Mouse (Mus musculus) midbrain, embryonic 15.5 days (tissue): ENCODE measurements around the gene Hs2st1. TPM values are rescaled to one million over a fixed set of nuclear protein-coding genes. Genes with fewer than 3 reads are reported as not detected.
"Not testable (repeated sequence)": the region's sequence is repeated elsewhere in the genome, so short reads cannot be mapped to it uniquely, and the experiment has no call there.

ENCODE experiments used
- ATAC-seq: fragments of 200-750 bp; cut with Nextera tagmentation; replicated peaks from 2 replicates; pipeline ENCODE4 v1.8.0; 2017; ENCODE audit warnings: moderate TSS enrichment
- H3K27ac ChIP-seq: fragments of 300-500 bp; sonication (generic); 2 replicates; pipeline ENCODE4 v1.5.1; 2015; ENCODE audit warnings: mild to moderate bottlenecking, inconsistent platforms
- H3K27me3 ChIP-seq: fragments of 300-500 bp; sonication (generic); replicated peaks from 2 replicates; pipeline ENCODE4 v1.6.1; 2015; ENCODE audit warnings: inconsistent platforms
- H3K36me3 ChIP-seq: fragments of 300-500 bp; sonication (generic); replicated peaks from 2 replicates; pipeline ENCODE4 v1.6.1; 2015; ENCODE audit warnings: inconsistent platforms
- H3K4me1 ChIP-seq: fragments of 300-500 bp; sonication (generic); 2 replicates; pipeline ENCODE4 v1.6.1; 2015; ENCODE audit warnings: inconsistent platforms
- H3K4me2 ChIP-seq: fragments of 300-500 bp; sonication (generic); 2 replicates; pipeline ENCODE4 v1.6.1; 2015; ENCODE audit warnings: inconsistent platforms, mild to moderate bottlenecking, moderate library complexity
- H3K4me3 ChIP-seq: fragments of 300-500 bp; sonication (generic); 2 replicates; pipeline ENCODE4 v1.5.1; 2015; ENCODE audit warnings: mild to moderate bottlenecking, inconsistent platforms
- H3K9ac ChIP-seq: fragments of 300-500 bp; sonication (generic); 2 replicates; pipeline ENCODE4 v1.6.1; 2015; ENCODE audit warnings: mild to moderate bottlenecking, inconsistent platforms
- H3K9me3 ChIP-seq: fragments of 300-500 bp; sonication (generic); 2 replicates; pipeline ENCODE4 v1.6.1; 2016; ENCODE audit warnings: inconsistent platforms
- WGBS: fragments of 180-500 bp; shearing (Covaris S2); methylation state at CpG from one replicate; pipeline ENCODE4 v1.1.7; 2015; ENCODE audit warnings: mixed read lengths; 5-methylcytosine and 5-hydroxymethylcytosine counted together
- polyA plus RNA-seq: library from polyadenylated mRNA; unstranded; fragments of >200 nt; fragmentation: Nextera tagmentation; extraction: Ambion mirVana; gene quantifications from 2 replicates; pipeline ENCODE4 v1.2.1, GENCODE M21; 2015

Hs2st1 gene
- polyA plus RNA-seq: 15.6 and 17.1 TPM in 2 replicates

DNA sequence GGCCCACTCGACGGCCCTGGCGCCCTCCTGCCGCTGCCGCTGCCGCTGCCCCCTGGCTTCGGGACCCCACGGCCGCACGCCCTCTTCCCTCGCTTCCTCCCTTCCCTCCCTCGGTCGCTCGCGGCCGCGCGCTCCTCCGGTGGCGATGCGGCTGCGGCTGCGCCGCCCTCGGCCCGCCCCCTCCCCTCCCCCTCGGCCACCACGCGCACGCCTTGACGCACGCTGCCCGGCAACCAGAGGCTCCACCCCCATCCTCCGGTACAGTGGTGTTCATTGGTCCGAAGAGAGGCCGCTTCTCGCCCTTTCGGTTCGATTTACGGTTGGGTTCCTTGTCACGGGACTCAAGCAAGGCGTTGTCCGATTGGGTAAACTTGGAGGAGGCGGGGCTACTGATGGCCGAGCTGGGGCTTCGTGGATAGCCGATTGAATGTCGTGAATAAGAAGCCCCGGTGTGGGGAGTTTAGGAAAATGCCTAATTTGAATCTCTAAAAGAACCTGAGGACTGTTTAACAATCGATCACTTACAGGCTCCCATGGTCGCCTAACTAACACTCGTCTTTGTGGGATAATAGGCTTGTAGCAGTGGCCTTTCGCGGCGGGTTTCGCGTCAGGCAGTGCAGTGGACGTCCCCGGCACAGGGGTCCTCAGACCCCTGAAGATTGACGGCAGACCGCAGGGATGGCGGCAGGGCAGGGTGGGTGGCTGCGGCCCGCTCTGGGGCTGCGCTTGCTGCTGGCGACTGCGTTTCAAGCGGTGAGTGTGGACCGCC, at the start of gene Hs2st1, which contains the start of gene Selenof:
Hs2st1 (minus strand) TSS at position 135 of the 769 bp plus-strand sequence.
Selenof (plus strand) TSS at position 258 of the 769 bp plus-strand sequence.
- Histone ChIP-seq H3K36me3 (no peaks in the 10 kb centered on the region; the same call in 1 of the 2 replicates), H3K9me3 (no peaks in the 10 kb centered on the region), H3K27ac (peak within 1 kb of the TSS; percentile 92), H3K27me3 (no peaks in the 10 kb centered on the region), H3K9ac (peak within 1 kb of the TSS; percentile 91), H3K4me2 (peak within 1 kb of the TSS; percentile 90), H3K4me3 (peak within 1 kb of the TSS; percentile 56), H3K4me1 (peaks cover 43% of the 10 kb centered on the region)
- ATAC-seq: peak; percentile 99
- WGBS: under 1% methylated on average over 66 of the region's 69 CpGs

DNA sequence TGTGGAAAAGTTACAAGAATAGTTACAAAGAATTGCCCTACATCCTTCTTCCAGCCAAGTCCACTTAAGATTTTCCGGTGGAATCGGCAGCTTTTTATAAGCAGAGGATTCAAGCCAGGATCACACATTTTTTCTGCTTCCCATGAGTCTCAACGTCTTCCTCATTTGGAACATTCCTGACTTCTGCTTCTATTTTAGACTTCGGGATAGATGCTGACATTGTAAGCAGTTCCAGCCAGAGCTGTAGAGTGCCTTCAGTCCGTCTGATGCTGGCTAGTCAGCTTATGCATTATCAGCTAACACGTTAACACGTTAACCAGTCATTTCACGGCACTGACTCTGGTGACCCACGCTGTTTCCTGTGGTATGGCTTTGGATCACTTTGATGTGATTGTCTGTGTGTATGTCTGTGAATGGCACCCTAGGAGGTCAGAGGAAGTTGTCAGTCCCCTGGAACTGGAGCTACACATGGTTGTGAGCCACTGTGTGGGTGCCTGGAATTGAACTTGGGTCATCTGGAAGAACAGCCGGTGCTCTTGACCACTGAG, 47.7 kb upstream of the Hs2st1 start:
- Histone ChIP-seq H3K27me3 (no peaks in the 10 kb centered on the region), H3K9me3 (no peaks in the 10 kb centered on the region), H3K36me3 (no peaks in the 10 kb centered on the region), H3K27ac (no peak overlapping the region), H3K4me3 (no peak overlapping the region), H3K9ac (no peak overlapping the region), H3K4me2 (no peak overlapping the region), H3K4me1 (0 out of 2 replicates have a peak, but pooled peaks cover 4% of the 10 kb centered on the region)
- ATAC-seq: no peak
- 84% methylated on average over 10 of the region's 10 CpGs for WGBS

DNA sequence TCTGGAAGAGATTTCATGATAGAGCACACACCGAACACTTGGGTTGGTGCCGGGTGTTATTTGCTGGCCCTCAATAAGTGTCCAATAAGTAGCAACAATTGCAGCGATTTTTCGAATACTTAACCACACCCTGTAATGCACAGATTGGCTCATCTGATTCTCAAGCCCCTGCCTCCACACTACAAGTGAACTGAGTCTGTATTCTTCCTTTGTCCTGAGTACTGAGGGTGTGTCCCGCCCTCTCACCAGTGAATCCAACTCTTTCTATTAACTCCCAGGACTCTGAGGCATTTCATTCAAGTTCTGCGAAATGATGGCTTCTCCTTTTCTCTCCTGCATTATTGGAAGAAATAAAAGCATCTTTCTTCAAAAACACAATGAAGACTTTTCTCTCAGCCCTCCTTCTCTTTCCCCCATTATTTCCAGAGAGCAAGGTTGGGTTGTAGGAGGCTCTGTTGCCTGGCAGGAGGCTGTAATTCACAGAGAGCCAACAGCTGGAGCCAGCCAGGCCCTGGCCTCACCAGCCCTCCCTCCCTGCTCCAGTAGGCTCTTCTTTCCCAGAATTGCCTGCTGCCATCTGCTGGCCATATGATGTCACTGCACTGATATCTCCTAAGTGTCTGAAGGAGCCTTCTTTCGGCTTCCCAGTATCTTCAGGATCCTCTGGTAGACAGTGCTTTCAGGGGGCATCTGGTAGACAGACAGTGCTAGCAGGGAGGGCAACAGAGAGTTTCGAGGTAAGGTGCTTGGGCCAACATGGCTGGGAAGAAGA, 46.9 kb upstream of the Hs2st1 start:
- no peaks in the 10 kb centered on the region for H3K36me3 ChIP-seq
- peak; percentile 96 for ATAC-seq
- H3K9ac ChIP-seq: no peak overlapping the region
- no peak overlapping the region for H3K4me3 ChIP-seq
- peaks cover 6% of the 10 kb centered on the region; the same call in 1 of the 2 replicates for H3K4me1 ChIP-seq
- H3K4me2 ChIP-seq: no peak overlapping the region
- H3K27ac ChIP-seq: no peak overlapping the region
- H3K27me3 ChIP-seq: no peaks in the 10 kb centered on the region
- no peaks in the 10 kb centered on the region for H3K9me3 ChIP-seq
- 45% methylated on average over 8 of the region's 8 CpGs for WGBS

DNA sequence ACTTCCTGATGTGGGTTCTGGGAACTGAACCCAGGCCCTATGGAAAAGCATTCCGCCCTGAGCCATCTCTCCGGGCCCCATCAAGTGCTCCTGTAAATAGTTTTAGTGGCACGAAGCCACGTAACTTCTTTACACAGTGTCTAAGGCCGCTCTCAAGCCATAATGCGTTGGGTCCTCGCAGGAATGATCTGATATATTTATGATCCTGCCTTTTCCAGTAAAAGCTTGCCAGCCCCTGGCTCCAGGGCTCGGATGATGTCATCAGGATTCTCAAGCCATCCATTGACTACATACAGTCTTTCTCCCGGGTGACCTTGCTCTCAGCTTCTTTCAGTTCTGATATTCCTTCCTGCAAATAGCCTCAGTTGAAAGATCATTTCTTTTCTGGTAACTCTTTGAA, 45.5 kb upstream of the Hs2st1 start:
- no peak overlapping the region for H3K27ac ChIP-seq
- H3K9me3 ChIP-seq: no peaks in the 10 kb centered on the region
- no peak overlapping the region for H3K4me2 ChIP-seq
- no peak overlapping the region for H3K9ac ChIP-seq
- H3K36me3 ChIP-seq: no peaks in the 10 kb centered on the region
- no peaks in the 10 kb centered on the region for H3K27me3 ChIP-seq
- no peak for ATAC-seq
- WGBS: 88% methylated on average over 9 of the region's 9 CpGs
- H3K4me3 ChIP-seq: no peak overlapping the region
- H3K4me1 ChIP-seq: peaks cover 12% of the 10 kb centered on the region

DNA sequence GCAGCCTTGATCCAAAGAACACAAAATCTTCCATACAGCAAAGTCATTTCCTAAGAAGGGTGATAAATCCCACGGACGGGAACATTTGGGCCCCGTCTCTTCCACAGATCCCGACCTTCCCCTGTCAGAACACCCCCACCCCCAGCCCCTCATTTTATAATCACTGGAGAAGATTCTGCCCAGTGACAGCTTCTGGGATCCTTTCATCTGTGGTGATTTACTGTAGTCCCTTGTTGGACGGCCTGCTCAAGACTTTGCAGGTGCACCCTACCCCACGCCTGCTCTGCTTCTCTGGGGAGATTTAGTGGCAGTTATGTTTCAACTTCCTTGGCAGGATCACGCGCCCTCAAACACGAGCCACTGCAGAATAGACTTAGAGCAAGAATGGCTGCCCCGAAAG, 44.7 kb upstream of the Hs2st1 start:
- 84% methylated on average over 10 of the region's 10 CpGs for WGBS

DNA sequence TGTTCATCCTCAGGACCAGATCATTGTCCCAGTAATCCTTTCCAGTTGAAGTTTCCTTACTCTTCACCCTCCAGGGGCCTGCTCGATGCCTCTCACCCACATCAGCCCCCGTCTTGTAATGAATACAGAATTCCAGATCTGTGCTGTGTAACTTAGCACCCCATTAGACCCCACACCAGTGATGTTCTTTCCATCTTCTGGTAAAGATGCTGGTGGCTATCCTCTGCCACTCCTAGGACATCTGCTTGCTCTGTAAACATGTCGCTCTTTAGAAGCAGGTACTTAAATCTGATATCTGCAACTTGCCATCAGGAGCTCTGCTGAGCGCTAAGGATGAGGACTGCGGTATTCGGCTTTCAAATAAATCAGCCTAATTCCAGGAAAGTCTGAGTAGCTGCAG, 44.3 kb upstream of the Hs2st1 start:
- Histone ChIP-seq H3K4me1 (peaks cover 12% of the 10 kb centered on the region), H3K4me3 (no peak overlapping the region), H3K36me3 (no peaks in the 10 kb centered on the region), H3K27me3 (no peaks in the 10 kb centered on the region), H3K9me3 (no peaks in the 10 kb centered on the region), H3K27ac (no peak overlapping the region), H3K4me2 (no peak overlapping the region), H3K9ac (no peak overlapping the region)
- ATAC-seq: no peak
- 81% methylated on average over 6 of the region's 6 CpGs for WGBS

More for the DNA sequence above, 44.7 kb upstream of the Hs2st1 start:
- Histone ChIP-seq H3K9me3 (no peaks in the 10 kb centered on the region), H3K27ac (no peak overlapping the region), H3K9ac (no peak overlapping the region), H3K4me2 (no peak overlapping the region), H3K4me1 (peaks cover 12% of the 10 kb centered on the region), H3K36me3 (no peaks in the 10 kb centered on the region), H3K27me3 (no peaks in the 10 kb centered on the region), H3K4me3 (no peak overlapping the region)
- no peak for ATAC-seq

DNA sequence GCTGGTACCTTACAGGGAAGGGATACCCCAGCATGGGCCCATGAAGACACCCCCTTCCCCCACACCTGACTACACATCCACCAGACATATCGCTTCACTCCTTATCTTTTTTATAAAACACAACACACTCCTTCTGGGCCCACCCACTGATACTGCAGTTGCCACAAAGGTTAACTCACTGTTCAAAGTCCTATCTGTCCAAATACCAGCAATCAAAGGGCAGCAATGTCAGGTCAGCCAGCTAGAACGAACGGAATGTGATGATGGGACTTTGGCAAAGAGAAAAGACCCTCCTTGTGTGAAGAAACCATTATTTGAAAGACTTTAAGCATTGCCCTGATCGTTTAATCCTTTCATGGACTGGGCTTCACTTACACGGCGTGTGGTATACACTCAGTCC, 42.4 kb upstream of the Hs2st1 start:
- Histone ChIP-seq H3K9ac (no peak overlapping the region), H3K4me1 (peaks cover 12% of the 10 kb centered on the region), H3K27me3 (no peaks in the 10 kb centered on the region), H3K27ac (no peak overlapping the region), H3K36me3 (no peaks in the 10 kb centered on the region), H3K4me3 (no peak overlapping the region), H3K4me2 (no peak overlapping the region), H3K9me3 (no peaks in the 10 kb centered on the region)
- WGBS: 71% methylated on average over 6 of the region's 6 CpGs
- ATAC-seq: no peak

DNA sequence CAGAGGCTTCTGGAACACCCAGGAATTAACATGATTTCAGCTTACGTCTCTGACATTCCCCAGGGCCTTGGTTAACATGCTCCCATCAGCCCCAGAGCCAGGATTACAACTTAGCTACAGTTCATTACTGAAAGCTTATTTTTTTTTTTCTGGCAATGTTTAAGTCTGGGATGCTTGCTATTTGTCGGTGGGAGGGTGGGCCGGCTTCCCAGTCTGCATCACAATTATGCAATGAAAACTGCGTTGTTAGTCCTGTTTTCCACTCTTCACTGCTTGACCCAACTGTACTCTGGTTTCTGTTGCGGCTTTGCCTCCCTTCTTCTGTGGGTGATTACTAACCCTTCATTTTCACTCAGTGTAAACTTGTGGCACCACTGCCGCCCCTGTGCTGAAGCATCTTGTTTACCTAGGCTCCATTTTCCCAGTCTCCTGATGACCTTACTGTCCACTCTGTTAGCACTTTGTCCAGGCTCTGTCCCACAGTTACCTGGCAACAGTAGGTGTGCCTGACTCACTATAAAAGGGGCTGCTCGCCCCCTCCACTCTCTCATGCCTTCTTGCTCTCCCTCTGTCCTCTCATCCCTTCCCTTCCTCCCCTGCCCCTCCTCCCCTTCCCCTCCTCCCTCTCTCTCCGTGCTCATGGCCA, 41.8 kb upstream of the Hs2st1 start:
- H3K4me2 ChIP-seq: 0 out of 2 replicates have a peak overlapping the region, but pooled peaks have one; percentile 5

DNA sequence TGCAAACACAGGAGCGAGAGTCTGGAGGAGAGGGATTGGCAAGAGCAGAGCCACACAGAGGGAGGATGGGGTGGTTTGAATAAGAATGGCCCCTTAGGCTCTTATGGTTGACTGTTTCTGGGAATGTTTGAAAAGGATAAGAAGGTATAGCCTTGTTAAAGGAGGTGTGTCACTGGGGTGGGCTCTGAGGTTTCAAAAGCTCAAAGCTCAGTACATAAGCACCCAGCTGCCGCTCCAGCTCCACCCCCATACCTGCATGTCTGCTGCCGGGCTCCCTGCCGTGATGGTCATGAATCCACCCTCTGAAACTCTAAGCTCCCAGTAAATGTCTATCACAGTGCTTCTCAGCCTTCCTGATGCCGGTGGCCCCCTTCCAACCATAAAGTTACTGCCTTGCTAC, 40.8 kb upstream of the Hs2st1 start:
- Histone ChIP-seq H3K27ac (no peak overlapping the region), H3K4me1 (peaks cover 8% of the 10 kb centered on the region), H3K9me3 (no peaks in the 10 kb centered on the region), H3K4me2 (no peak overlapping the region), H3K4me3 (no peak overlapping the region), H3K9ac (no peak overlapping the region), H3K36me3 (no peaks in the 10 kb centered on the region), H3K27me3 (no peaks in the 10 kb centered on the region)
- ATAC-seq: peak; percentile 13; the same call in 1 of the 2 replicates
- WGBS: 33% methylated on average over 5 of the region's 5 CpGs

More for the DNA sequence above, 41.8 kb upstream of the Hs2st1 start:
- H3K4me3 ChIP-seq: no peak overlapping the region
- H3K9ac ChIP-seq: no peak overlapping the region
- H3K9me3 ChIP-seq: no peaks in the 10 kb centered on the region
- H3K27ac ChIP-seq: 0 out of 2 replicates have a peak overlapping the region, but pooled peaks have one; percentile 31
- no peaks in the 10 kb centered on the region for H3K27me3 ChIP-seq
- H3K36me3 ChIP-seq: no peaks in the 10 kb centered on the region
- peak; percentile 8; the same call in 1 of the 2 replicates for ATAC-seq
- H3K4me1 ChIP-seq: peaks cover 10% of the 10 kb centered on the region
- 37% methylated on average over 8 of the region's 8 CpGs for WGBS

DNA sequence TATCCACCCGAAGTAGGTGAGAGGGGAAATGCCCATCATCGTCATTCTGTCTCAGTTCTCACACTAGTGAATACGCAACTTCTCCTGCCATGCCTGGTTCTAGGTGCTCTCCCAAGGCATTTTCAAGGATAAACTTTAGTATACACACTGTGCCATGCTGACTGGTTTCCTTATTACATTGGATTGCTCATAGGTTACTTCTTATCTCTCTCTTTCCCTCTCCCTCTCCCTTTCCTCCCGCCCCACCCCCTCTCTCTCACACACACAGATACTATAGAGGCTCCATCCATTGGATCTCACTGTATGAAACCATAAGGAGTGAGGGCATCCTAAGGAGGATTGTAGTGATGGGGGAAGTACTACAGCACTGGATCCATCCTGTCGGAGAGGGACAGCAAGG, 38.1 kb upstream of the Hs2st1 start:
- H3K4me1 ChIP-seq: peaks cover 8% of the 10 kb centered on the region
- no peaks in the 10 kb centered on the region for H3K36me3 ChIP-seq
- no peaks in the 10 kb centered on the region for H3K9me3 ChIP-seq
- H3K27ac ChIP-seq: no peak overlapping the region
- H3K4me3 ChIP-seq: no peak overlapping the region
- no peak overlapping the region for H3K4me2 ChIP-seq
- ATAC-seq: no peak
- H3K27me3 ChIP-seq: no peaks in the 10 kb centered on the region
- no peak overlapping the region for H3K9ac ChIP-seq
- 89% methylated on average over 5 of the region's 5 CpGs for WGBS

DNA sequence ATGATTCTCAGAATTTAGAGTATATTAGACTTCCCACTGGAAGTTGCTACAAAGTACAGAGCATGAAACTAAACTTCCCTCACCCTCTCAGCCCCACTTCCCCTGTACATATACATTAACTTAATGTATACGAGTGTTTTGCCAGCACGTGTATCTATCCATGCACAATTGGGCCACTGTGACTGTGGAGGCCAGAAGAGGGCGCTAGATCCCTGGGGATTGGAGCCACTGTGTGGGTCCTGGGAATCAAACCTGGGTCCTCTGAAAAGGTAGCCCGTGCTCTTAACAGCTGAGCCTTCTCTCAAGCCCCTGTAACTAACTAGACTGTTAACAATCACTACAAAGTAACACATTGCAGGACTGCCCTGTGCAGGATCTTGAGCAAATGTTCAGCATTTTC, 36.5 kb upstream of the Hs2st1 start:
- Histone ChIP-seq H3K36me3 (no peaks in the 10 kb centered on the region), H3K4me2 (no peak overlapping the region), H3K4me3 (no peak overlapping the region), H3K9me3 (no peaks in the 10 kb centered on the region), H3K9ac (no peak overlapping the region), H3K27ac (no peak overlapping the region), H3K4me1 (peaks cover 2% of the 10 kb centered on the region), H3K27me3 (no peaks in the 10 kb centered on the region)
- WGBS: 67% methylated on average over 4 of the region's 4 CpGs
- ATAC-seq: no peak

DNA sequence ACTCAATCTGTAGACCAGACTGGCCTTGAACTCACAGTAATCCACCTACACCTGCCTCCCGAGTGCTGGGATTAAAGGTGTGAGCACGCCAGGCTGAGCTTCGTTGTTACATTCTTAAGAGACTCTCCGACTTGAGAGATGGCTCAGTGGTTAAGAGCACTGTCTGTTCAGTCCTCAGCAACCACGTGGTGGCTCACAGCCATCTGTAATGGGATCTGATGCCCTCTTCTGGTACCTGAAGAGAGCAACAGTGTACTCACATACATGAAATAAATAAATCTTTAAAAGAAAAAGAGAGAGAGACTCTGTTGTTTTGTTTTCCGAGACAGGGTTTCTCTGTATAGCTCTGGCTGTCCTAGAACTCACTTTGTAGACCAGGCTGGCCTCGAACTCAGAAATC, 35.8 kb upstream of the Hs2st1 start:
- not testable (repeated sequence) for ATAC-seq, H3K4me3 ChIP-seq, H3K27me3 ChIP-seq, H3K9me3 ChIP-seq, H3K9ac ChIP-seq, H3K27ac ChIP-seq, H3K36me3 ChIP-seq, H3K4me2 ChIP-seq, H3K4me1 ChIP-seq
- 69% methylated on average over 7 of the region's 7 CpGs for WGBS
